Comparison of ENCODE assay signal across 12 mouse cellular contexts in genomic region chr5:77743467-77743866, GRCm38 (mm10).
"Had no signal": no experiment of that assay in that cellular context is flagged by ENCODE, and none has a peak within 500 bp of the region (broad histone marks: within the 10 kb centered on the region; RNA-seq: fewer than 3 reads in every experiment).

No protein-coding gene starts in this region.

- H3K27ac ChIP-seq: limb, embryonic 13.5 days; liver, embryonic 14.5 days; neural tube, embryonic 13.5 days had no signal

- H3K27me3 ChIP-seq: limb, embryonic 13.5 days; neural tube, embryonic 13.5 days had no signal

- H3K36me3 ChIP-seq: limb, embryonic 13.5 days; neural tube, embryonic 13.5 days had no signal

- H3K9me3 ChIP-seq: limb, embryonic 13.5 days; neural tube, embryonic 13.5 days had no signal

- H3K4me2 ChIP-seq: limb, embryonic 13.5 days; neural tube, embryonic 13.5 days had no signal

- H3K4me3 ChIP-seq: limb, embryonic 13.5 days; neural tube, embryonic 13.5 days had no signal

- DNase-seq: kidney, postnatal 14 days; left cerebral cortex, postnatal 4 days; lung, adult 18-20 months; midbrain, embryonic 14.5 days; retina, postnatal 1 day; right cerebral cortex, postnatal 4 days; spleen, adult 18-20 months; thymus, adult 18-20 months; thymus, postnatal 14 days had no signal

- H3K4me1 ChIP-seq: limb, embryonic 13.5 days; neural tube, embryonic 13.5 days had no signal

- H3K9ac ChIP-seq: limb, embryonic 13.5 days; liver, embryonic 14.5 days; neural tube, embryonic 13.5 days had no signal
